Mouse (Mus musculus): Measurements from ENCODE around the gene Gm12216.

DNA sequence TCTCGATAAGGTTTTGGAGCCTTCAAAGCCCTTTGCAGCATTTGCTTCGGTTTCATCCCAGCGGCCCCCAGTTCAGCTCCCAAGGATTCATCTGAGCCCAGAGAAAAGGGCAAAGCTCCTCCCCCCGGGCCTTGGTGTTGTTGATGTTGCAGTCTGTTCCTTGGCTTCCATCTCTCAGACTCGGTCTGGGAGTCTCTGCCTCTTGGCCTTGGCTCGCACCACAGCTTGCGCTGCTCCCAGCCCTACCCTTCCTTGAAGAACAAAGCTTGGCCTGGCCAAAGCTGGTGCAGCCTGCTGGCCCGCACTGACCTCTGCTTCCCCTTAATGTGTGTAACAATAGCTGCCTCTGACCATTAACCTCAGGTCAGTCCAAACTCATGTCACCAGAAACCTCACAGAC is 70.9 kb downstream of the Gm12216 start:
- TF ChIP-seq CTCF (IDR thresholded peaks at IDR 0.05; ENCODE audit: extremely low read depth, insufficient read depth, low read length) (no peak), POLR2A (IDR thresholded peaks at IDR 0.05; ENCODE audit: extremely low read depth, insufficient read depth, low read length) (no peak)
